11 mouse cellular contexts compared by ENCODE assay signal in genomic region chr6:142752331-142753246, GRCm38 (mm10). TPM values are rescaled to one million over a fixed set of nuclear protein-coding genes. Genes with fewer than 3 reads are reported as not detected.
DNase-seq lines count a peak whose midpoint lies in the region; ATAC-seq and TF ChIP-seq lines count a peak whose summit lies in the region.
"Had no signal": no experiment of that assay in that cellular context is flagged by ENCODE, and none has a peak within 500 bp of the region (broad histone marks: within the 10 kb centered on the region; RNA-seq: fewer than 3 reads in every experiment).

No protein-coding gene starts in this region.

- no peaks in the 10 kb centered on the region for H3K9me3 ChIP-seq in G1E (replicated peaks)
- no peaks in the 10 kb centered on the region for H3K9me3 ChIP-seq in liver, embryonic 11.5 days (ENCODE audit: control insufficient read depth, low read length)
- H3K9me3 ChIP-seq: embryonic facial prominence, embryonic 15.5 days had no signal

- peak overlapping the region; percentile 29 for H3K4me2 ChIP-seq in liver, embryonic 11.5 days
- H3K4me2 ChIP-seq: embryonic facial prominence, embryonic 15.5 days had no signal

- H3K27ac ChIP-seq in liver, embryonic 11.5 days (ENCODE audit: low read depth, low read length) = no peak overlapping the region
- H3K27ac ChIP-seq in small intestine, adult 2 months (ENCODE audit: insufficient read depth, low read depth, low read length) = 0 out of 2 replicates have a peak overlapping the region, but pooled peaks have one; percentile 4
- H3K27ac ChIP-seq: embryonic facial prominence, embryonic 15.5 days had no signal

- H3K4me1 ChIP-seq in G1E (ENCODE audit: insufficient read depth, low read depth, low read length) = peaks cover 56% of the 10 kb centered on the region
- H3K4me1 ChIP-seq in liver, embryonic 11.5 days (replicated peaks; ENCODE audit: control insufficient read depth, insufficient read depth, low read length) = peaks cover 20% of the 10 kb centered on the region
- H3K4me1 ChIP-seq in small intestine, adult 2 months (ENCODE audit: control insufficient read depth, insufficient read depth, insufficient read length, low read length) = peaks cover 12% of the 10 kb centered on the region; the same call in 1 of the 2 replicates

- no peaks in the 10 kb centered on the region for H3K27me3 ChIP-seq in G1E (ENCODE audit: insufficient read depth, low read length)
- no peaks in the 10 kb centered on the region for H3K27me3 ChIP-seq in liver, embryonic 11.5 days (replicated peaks; ENCODE audit: control insufficient read depth, insufficient read depth, low read length)
- no peaks in the 10 kb centered on the region for H3K27me3 ChIP-seq in small intestine, adult 2 months (ENCODE audit: control insufficient read depth, insufficient read depth, low read length)

- DNase-seq in G1E (ENCODE audit: low spot score) = peak; percentile 67
- no peak for DNase-seq in liver, embryonic 11.5 days (ENCODE audit: low spot score)
- DNase-seq in left cerebral cortex, postnatal 4 days = no peak
- DNase-seq in adrenal gland, adult 2 months = no peak
- no peak for DNase-seq in right cerebral cortex, postnatal 36 days (ENCODE audit: low spot score in 2 of 2)
- DNase-seq: gastrocnemius, postnatal 10 days had no signal

- ATAC-seq in CD4-positive, CD25-positive, alpha-beta regulatory T cell, adult 4 months = peak; percentile 7
- peak; percentile 25; the same call in 1 of the 2 replicates for ATAC-seq in G1E (ENCODE audit: extremely low read depth, insufficient number of reproducible peaks, low FRiP score, poor library complexity, severe bottlenecking)
- no peak for ATAC-seq in liver, embryonic 11.5 days (replicated peaks; ENCODE audit: low FRiP score)

- H3K4me3 ChIP-seq in G1E (ENCODE audit: low read depth, low read length) = no peak overlapping the region; the same call in 1 of the 2 replicates
- no peak overlapping the region for H3K4me3 ChIP-seq in liver, embryonic 11.5 days (ENCODE audit: low read depth, low read length)
- H3K4me3 ChIP-seq in small intestine, adult 2 months (ENCODE audit: low read depth, low read length) = no peak overlapping the region
- H3K4me3 ChIP-seq: embryonic facial prominence, embryonic 15.5 days had no signal

- 35% methylated on average over 14 of the region's 14 CpGs for WGBS in liver, embryonic 11.5 days
- 28% methylated on average over 14 of the region's 14 CpGs for WGBS in small intestine, adult 2 months

- no peak for TF ChIP-seq CTCF in G1E (IDR thresholded peaks at IDR 0.05; ENCODE audit: low read depth, low read length)
- no peak for TF ChIP-seq CTCF in small intestine, adult 2 months (IDR thresholded peaks at IDR 0.05; ENCODE audit: extremely low read depth, insufficient read length, insufficient replicate concordance, low read depth, low read length)

- no peaks in the 10 kb centered on the region for H3K36me3 ChIP-seq in G1E (replicated peaks)
- no peaks in the 10 kb centered on the region for H3K36me3 ChIP-seq in liver, embryonic 11.5 days (ENCODE audit: control insufficient read depth, insufficient read depth, low read length)
- no peaks in the 10 kb centered on the region for H3K36me3 ChIP-seq in small intestine, adult 2 months (ENCODE audit: control insufficient read depth, insufficient read depth, low read length)
- H3K36me3 ChIP-seq: embryonic facial prominence, embryonic 15.5 days had no signal

- H3K9ac ChIP-seq in liver, embryonic 11.5 days (ENCODE audit: low read depth, low read length) = 0 out of 2 replicates have a peak overlapping the region, but pooled peaks have one; percentile 9
- H3K9ac ChIP-seq: embryonic facial prominence, embryonic 15.5 days had no signal

- intact Hi-C loops in left cerebral cortex, postnatal 4 days (cut with DNase I) = no loop called here

- no peak for TF ChIP-seq POLR2A in small intestine, adult 2 months (IDR thresholded peaks at IDR 0.05; ENCODE audit: low read depth, low read length)

RNA-seq across cellular contexts. Expression of gene Cmas, which starts 3.9 kb away (rescaled TPM):
- polyA plus RNA-seq in CD4-positive, CD25-positive, alpha-beta regulatory T cell, adult 4 months (2017; shearing (Covaris generic)) = 10 to 100 TPM; 10.1 to 16.0 TPM
- 55.3 and 76.0 TPM in 2 replicates for total RNA-seq in G1E (2014; fragmentation: Nextera tagmentation)
- 79.6 and 80.6 TPM in 2 replicates for total RNA-seq in G1E (2017)
- polyA plus RNA-seq in G1E (2012) = 53.2 and 79.0 TPM in 2 replicates
- 93.0 and 102 TPM in 2 replicates for polyA plus RNA-seq in liver, embryonic 11.5 days (2014; fragmentation: Nextera tagmentation; extraction: Ambion mirVana)
- polyA plus RNA-seq in small intestine, adult 2 months (2012; rRNA removed) = 39.5 and 40.8 TPM in 2 replicates
- total RNA-seq in left cerebral cortex, postnatal 4 days (2021) = 100 to 1,000 TPM; 135 to 148 TPM
- 10 to 100 TPM; 30.5 to 30.8 TPM for total RNA-seq in adrenal gland, adult 2 months (2021)
- 4.4 and 11.0 TPM in 2 replicates for polyA plus RNA-seq in adrenal gland, adult 2 months (2012; rRNA removed)

RNA-seq across cellular contexts. Expression of gene Abcc9, which starts 50.5 kb away (rescaled TPM):
- polyA plus RNA-seq in CD4-positive, CD25-positive, alpha-beta regulatory T cell, adult 4 months (2017; shearing (Covaris generic)) = not detected
- total RNA-seq in G1E (2014; fragmentation: Nextera tagmentation) = not detected in 2 replicates
- total RNA-seq in G1E (2017) = 0.12 and 0.27 TPM in 2 replicates
- not detected in 2 replicates for polyA plus RNA-seq in G1E (2012)
- 3.5 and 3.6 TPM in 2 replicates for polyA plus RNA-seq in liver, embryonic 11.5 days (2014; fragmentation: Nextera tagmentation; extraction: Ambion mirVana)
- polyA plus RNA-seq in small intestine, adult 2 months (2012; rRNA removed) = 1.6 and 1.9 TPM in 2 replicates
- 1 to 10 TPM; 7.3 to 8.5 TPM for total RNA-seq in left cerebral cortex, postnatal 4 days (2021)
- 10 to 100 TPM; 13.7 to 17.3 TPM for total RNA-seq in adrenal gland, adult 2 months (2021)
- polyA plus RNA-seq in adrenal gland, adult 2 months (2012; rRNA removed) = 1.9 and 3.1 TPM in 2 replicates

RNA-seq across cellular contexts. Expression of gene Sult6b2, which starts 51.7 kb away (rescaled TPM):
- polyA plus RNA-seq in CD4-positive, CD25-positive, alpha-beta regulatory T cell, adult 4 months (2017; shearing (Covaris generic)) = not detected
- not detected in 2 replicates for total RNA-seq in G1E (2014; fragmentation: Nextera tagmentation)
- 0.16 TPM in 1 of 2 replicates, not detected in the other for total RNA-seq in G1E (2017)
- polyA plus RNA-seq in G1E (2012) = not detected in 2 replicates
- polyA plus RNA-seq in liver, embryonic 11.5 days (2014; fragmentation: Nextera tagmentation; extraction: Ambion mirVana) = 0.07 TPM in 1 of 2 replicates, not detected in the other
- 0.20 and 68.1 TPM in 2 replicates for polyA plus RNA-seq in small intestine, adult 2 months (2012; rRNA removed)
- under 1 TPM in 1 of 2 experiments, not detected in 1; 0.16 TPM for total RNA-seq in left cerebral cortex, postnatal 4 days (2021)
- not detected for total RNA-seq in adrenal gland, adult 2 months (2021)
- not detected in 2 replicates for polyA plus RNA-seq in adrenal gland, adult 2 months (2012; rRNA removed)
- total RNA-seq: gastrocnemius, postnatal 10 days; midbrain, postnatal 0 days had no signal
- polyA plus RNA-seq: embryonic facial prominence, embryonic 15.5 days; stomach, embryonic 14.5 days had no signal
